Mouse (Mus musculus): ENCODE results near the gene Gm37240. TPM values are rescaled to one million over a fixed set of nuclear protein-coding genes. Genes with fewer than 3 reads are reported as not detected.
A peak's percentile ranks its signal among the peaks of the same experiment; 100 is the strongest.

The Gm37240 gene
- polyA plus RNA-seq, 1 experiment: not detected

GRCm38 (mm10) chr3:84814762-84815381 is 1072.4 kb downstream of the Gm37240 start, which contains the start of gene Fbxw7:
Gene Fbxw7, plus strand, starts transcription at chr3:84815268.
- TF ChIP-seq POLR2A (IDR thresholded peaks at IDR 0.05; ENCODE audit: insufficient read depth, low read depth, low read length): no peak
- TF ChIP-seq CTCF (IDR thresholded peaks at IDR 0.05; ENCODE audit: insufficient read depth, low read depth, low read length): no peak
- WGBS: under 1% methylated on average over 73 of the region's 76 CpGs
- H3K4me1 ChIP-seq (ENCODE audit: control insufficient read depth, insufficient read depth, low read length): peaks cover 9% of the 10 kb centered on the region; the same call in 1 of the 2 replicates
- peak within 1 kb of the TSS; percentile 72 for H3K4me3 ChIP-seq (ENCODE audit: insufficient read depth, low read depth, low read length)
- H3K27ac ChIP-seq (ENCODE audit: insufficient read depth, low read depth, low read length): peak within 1 kb of the TSS; percentile 69

GRCm38 (mm10) chr3:84814157-84814761 is 1073.1 kb downstream of the Gm37240 start:
- TF ChIP-seq CTCF (IDR thresholded peaks at IDR 0.05; ENCODE audit: insufficient read depth, low read depth, low read length) (no peak), POLR2A (IDR thresholded peaks at IDR 0.05; ENCODE audit: insufficient read depth, low read depth, low read length) (peak; percentile 73)
- under 1% methylated on average over 57 of the region's 60 CpGs for WGBS
- Histone ChIP-seq H3K27ac (ENCODE audit: insufficient read depth, low read depth, low read length) (peak overlapping the region; percentile 69), H3K4me1 (ENCODE audit: control insufficient read depth, insufficient read depth, low read length) (peaks cover 9% of the 10 kb centered on the region; the same call in 1 of the 2 replicates), H3K4me3 (ENCODE audit: insufficient read depth, low read depth, low read length) (peak overlapping the region; percentile 72)

- Histone ChIP-seq H3K4me1 (ENCODE audit: control insufficient read depth, insufficient read depth, low read length) (peaks cover 9% of the 10 kb centered on the region; the same call in 1 of the 2 replicates), H3K27ac (ENCODE audit: insufficient read depth, low read depth, low read length) (peak overlapping the region; percentile 52; the same call in 1 of the 2 replicates), H3K4me3 (ENCODE audit: insufficient read depth, low read depth, low read length) (peak overlapping the region; percentile 72)
- under 1% methylated on average over 29 of the region's 29 CpGs for WGBS
- TF ChIP-seq POLR2A (IDR thresholded peaks at IDR 0.05; ENCODE audit: insufficient read depth, low read depth, low read length): no peak
- TF ChIP-seq CTCF (IDR thresholded peaks at IDR 0.05; ENCODE audit: insufficient read depth, low read depth, low read length): no peak
These were observed 1073.7 kb downstream of the Gm37240 start for GRCm38 (mm10) chr3:84813436-84814156.

DNA sequence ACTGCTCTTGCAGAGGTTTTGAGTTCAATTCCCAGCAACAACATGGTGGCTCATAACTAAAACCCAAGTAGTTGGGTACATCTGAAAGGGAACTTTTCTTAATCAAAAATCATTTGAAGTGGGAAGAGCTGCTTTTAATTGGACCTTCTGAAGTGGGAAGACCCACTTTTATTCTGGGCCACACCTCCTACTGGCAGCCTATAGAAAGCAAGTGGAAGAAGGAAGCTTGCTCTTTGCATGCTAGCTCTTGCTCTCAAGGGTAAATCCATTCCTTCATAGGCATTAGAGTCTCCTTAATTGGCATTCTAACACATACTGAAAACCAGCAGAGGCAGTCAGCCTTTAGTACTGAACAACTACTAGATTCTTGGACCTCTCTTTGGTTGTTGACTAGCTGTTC is 1076.5 kb downstream of the Gm37240 start:
- no peak overlapping the region for H3K4me3 ChIP-seq (ENCODE audit: insufficient read depth, low read depth, low read length)
- no peak overlapping the region for H3K27ac ChIP-seq (ENCODE audit: insufficient read depth, low read depth, low read length)
- peaks cover 9% of the 10 kb centered on the region; the same call in 1 of the 2 replicates for H3K4me1 ChIP-seq (ENCODE audit: control insufficient read depth, insufficient read depth, low read length)
- TF ChIP-seq POLR2A (IDR thresholded peaks at IDR 0.05; ENCODE audit: insufficient read depth, low read depth, low read length): no peak
- no peak for TF ChIP-seq CTCF (IDR thresholded peaks at IDR 0.05; ENCODE audit: insufficient read depth, low read depth, low read length)

- no peak overlapping the region for H3K27ac ChIP-seq (ENCODE audit: insufficient read depth, low read depth, low read length)
- H3K4me3 ChIP-seq (ENCODE audit: insufficient read depth, low read depth, low read length): no peak overlapping the region
- peaks cover 5% of the 10 kb centered on the region; the same call in 1 of the 2 replicates for H3K4me1 ChIP-seq (ENCODE audit: control insufficient read depth, insufficient read depth, low read length)
- TF ChIP-seq POLR2A (IDR thresholded peaks at IDR 0.05; ENCODE audit: insufficient read depth, low read depth, low read length) (no peak), CTCF (IDR thresholded peaks at IDR 0.05; ENCODE audit: insufficient read depth, low read depth, low read length) (no peak)
These were observed 1078.4 kb downstream of the Gm37240 start for GRCm38 (mm10) chr3:84808906-84809305.

- 73% methylated on average over 3 of the region's 3 CpGs for WGBS
- no peak overlapping the region for H3K4me3 ChIP-seq (ENCODE audit: insufficient read depth, low read depth, low read length)
- TF ChIP-seq POLR2A (IDR thresholded peaks at IDR 0.05; ENCODE audit: insufficient read depth, low read depth, low read length) (no peak), CTCF (IDR thresholded peaks at IDR 0.05; ENCODE audit: insufficient read depth, low read depth, low read length) (no peak)
- H3K4me1 ChIP-seq (ENCODE audit: control insufficient read depth, insufficient read depth, low read length): peaks cover 2% of the 10 kb centered on the region; the same call in 1 of the 2 replicates
- no peak overlapping the region for H3K27ac ChIP-seq (ENCODE audit: insufficient read depth, low read depth, low read length)
These were observed 1079.5 kb downstream of the Gm37240 start for GRCm38 (mm10) chr3:84807826-84808225.

DNA sequence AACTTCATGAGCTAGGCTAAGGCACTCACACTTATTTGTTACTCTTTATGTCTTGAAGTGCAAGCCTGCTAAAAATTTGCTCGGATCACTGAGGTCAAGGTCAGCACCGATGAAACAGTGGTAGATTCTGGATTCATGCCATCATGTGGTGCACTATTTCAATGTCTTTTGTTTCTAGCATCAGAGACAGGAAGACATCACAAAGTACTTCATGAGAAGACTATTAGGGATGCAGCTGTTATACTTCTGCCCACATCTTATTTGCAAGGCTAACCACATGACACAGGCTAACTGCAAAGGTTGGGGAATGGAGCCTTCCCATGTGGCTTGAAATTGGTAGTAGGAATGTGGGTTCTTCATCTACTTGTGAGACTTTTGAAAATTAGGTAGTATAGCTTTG is 1081.1 kb downstream of the Gm37240 start:
- no peak overlapping the region for H3K4me3 ChIP-seq (ENCODE audit: insufficient read depth, low read depth, low read length)
- WGBS: 77% methylated on average over 2 of the region's 2 CpGs
- no peaks in the 10 kb centered on the region for H3K4me1 ChIP-seq (ENCODE audit: control insufficient read depth, insufficient read depth, low read length)
- TF ChIP-seq CTCF (IDR thresholded peaks at IDR 0.05; ENCODE audit: insufficient read depth, low read depth, low read length) (no peak), POLR2A (IDR thresholded peaks at IDR 0.05; ENCODE audit: insufficient read depth, low read depth, low read length) (no peak)
- no peak overlapping the region for H3K27ac ChIP-seq (ENCODE audit: insufficient read depth, low read depth, low read length)

DNA sequence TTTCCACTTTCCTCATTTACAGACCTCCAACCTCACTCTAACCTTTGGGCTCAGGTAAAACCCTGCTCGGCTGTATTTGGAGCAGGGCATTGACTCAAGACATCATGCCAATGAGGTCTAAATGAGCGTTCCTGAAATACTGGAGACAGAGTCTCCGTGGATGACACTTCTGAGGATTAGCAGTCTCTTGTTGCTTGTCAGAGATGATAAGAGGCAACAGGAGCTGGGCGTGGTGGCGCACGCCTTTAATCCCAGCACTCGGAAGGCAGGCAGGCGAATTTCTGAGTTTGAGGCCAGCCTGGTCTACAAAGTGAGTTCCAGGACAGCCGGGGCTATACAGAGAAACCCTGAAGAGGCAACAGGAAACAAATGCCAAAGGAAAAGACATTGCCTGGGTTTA is 1083.3 kb downstream of the Gm37240 start:
- no peak overlapping the region for H3K27ac ChIP-seq (ENCODE audit: insufficient read depth, low read depth, low read length)
- H3K4me3 ChIP-seq (ENCODE audit: insufficient read depth, low read depth, low read length): no peak overlapping the region
- TF ChIP-seq POLR2A (IDR thresholded peaks at IDR 0.05; ENCODE audit: insufficient read depth, low read depth, low read length): no peak
- no peak for TF ChIP-seq CTCF (IDR thresholded peaks at IDR 0.05; ENCODE audit: insufficient read depth, low read depth, low read length)
- 82% methylated on average over 9 of the region's 9 CpGs for WGBS
- no peaks in the 10 kb centered on the region for H3K4me1 ChIP-seq (ENCODE audit: control insufficient read depth, insufficient read depth, low read length)

DNA sequence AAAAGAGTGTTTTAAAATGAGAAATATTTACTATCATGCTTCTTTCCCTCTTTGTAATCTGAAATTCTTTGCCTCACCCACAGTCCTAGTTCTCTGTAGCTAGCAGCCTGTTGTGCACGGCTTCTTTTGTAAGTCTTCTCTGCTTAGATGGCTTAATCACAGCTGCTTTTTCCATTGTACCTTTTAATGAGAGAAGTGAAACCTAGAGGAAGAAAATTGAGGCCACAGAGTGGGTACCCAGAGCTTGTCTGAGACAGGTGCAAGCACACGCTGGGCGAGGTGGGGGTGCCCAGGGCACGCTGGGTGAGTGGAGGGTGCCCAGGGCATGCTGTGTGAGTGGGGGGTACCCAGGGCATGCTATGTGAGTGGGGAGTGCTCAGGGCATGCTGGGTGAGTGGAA is 1099.4 kb downstream of the Gm37240 start:
- Histone ChIP-seq H3K27ac (ENCODE audit: insufficient read depth, low read depth, low read length) (no peak overlapping the region), H3K4me3 (ENCODE audit: insufficient read depth, low read depth, low read length) (no peak overlapping the region), H3K4me1 (ENCODE audit: control insufficient read depth, insufficient read depth, low read length) (peaks cover 3% of the 10 kb centered on the region; the same call in 1 of the 2 replicates)
- WGBS: 56% methylated on average over 4 of the region's 4 CpGs
- TF ChIP-seq POLR2A (IDR thresholded peaks at IDR 0.05; ENCODE audit: insufficient read depth, low read depth, low read length) (no peak), CTCF (IDR thresholded peaks at IDR 0.05; ENCODE audit: insufficient read depth, low read depth, low read length) (no peak)

Data from olfactory bulb, adult 2 months (tissue).